Mouse (Mus musculus) layer of hippocampus, postnatal 25 days (tissue): Measurements from ENCODE around the gene Gm7247. TPM values are rescaled to one million over a fixed set of nuclear protein-coding genes. Genes with fewer than 3 reads are reported as not detected.
"Not testable (repeated sequence)": the region's sequence is repeated elsewhere in the genome, so short reads cannot be mapped to it uniquely, and the experiment has no call there.

Experiments used
- DNase-seq, 2 experiments: peaks; one replicate each; pipeline ENCODE4 v3.0.0; 2022; ENCODE audit warnings: mixed read lengths in 2 of 2, low spot score in 1 of 2; ENCODE audit errors: extremely low spot score in 1 of 2
- total RNA-seq, 2 experiments: library from RNA; stranded (reverse); gene quantifications; 2 replicates each; pipeline ENCODE4 v1.2.3; 2021

Gene Gm7247
- total RNA-seq, 2 experiments from 2014 or later: not detected

GRCm38 (mm10) chr14:51486111-51486510 is 124.6 kb downstream of the Gm7247 start:
- DNase-seq: no peak

DNA sequence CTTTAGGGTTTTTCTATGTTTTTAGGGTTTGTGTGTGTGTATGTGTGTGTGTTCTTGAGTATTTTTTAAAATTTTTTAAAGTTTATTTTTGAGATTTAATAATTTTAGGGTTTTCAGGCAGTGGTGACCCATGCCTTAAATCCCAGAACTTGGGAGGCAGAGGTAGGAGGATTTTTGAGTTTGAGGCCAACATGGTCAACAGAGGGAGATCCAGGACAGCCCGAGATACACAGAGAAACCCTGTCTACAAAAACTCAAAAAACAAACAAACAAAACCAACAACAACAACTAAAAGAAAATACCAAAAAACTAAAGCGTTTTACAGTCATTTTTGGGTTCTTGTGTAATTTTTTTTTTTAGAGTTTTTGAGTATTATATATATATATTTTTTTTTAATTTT is 134.2 kb downstream of the Gm7247 start:
- DNase-seq: no peak

GRCm38 (mm10) chr14:51496955-51497354 is 135.4 kb downstream of the Gm7247 start:
- DNase-seq: no peak

GRCm38 (mm10) chr14:51497958-51498357 is 136.4 kb downstream of the Gm7247 start:
- DNase-seq: no peak

- no peak for DNase-seq
Measured at GRCm38 (mm10) chr14:51499707-51500275, 138.2 kb downstream of the Gm7247 start.

GRCm38 (mm10) chr14:51500461-51500860 is 138.9 kb downstream of the Gm7247 start:
- DNase-seq: no peak

- DNase-seq: no peak
Measured at GRCm38 (mm10) chr14:51507416-51507815, 145.9 kb downstream of the Gm7247 start.

GRCm38 (mm10) chr14:51552490-51552889 is 190.9 kb downstream of the Gm7247 start, which contains the start of gene Gm5622:
Gm5622 (plus strand) TSS chr14:51552790.
- no peak for DNase-seq

DNA sequence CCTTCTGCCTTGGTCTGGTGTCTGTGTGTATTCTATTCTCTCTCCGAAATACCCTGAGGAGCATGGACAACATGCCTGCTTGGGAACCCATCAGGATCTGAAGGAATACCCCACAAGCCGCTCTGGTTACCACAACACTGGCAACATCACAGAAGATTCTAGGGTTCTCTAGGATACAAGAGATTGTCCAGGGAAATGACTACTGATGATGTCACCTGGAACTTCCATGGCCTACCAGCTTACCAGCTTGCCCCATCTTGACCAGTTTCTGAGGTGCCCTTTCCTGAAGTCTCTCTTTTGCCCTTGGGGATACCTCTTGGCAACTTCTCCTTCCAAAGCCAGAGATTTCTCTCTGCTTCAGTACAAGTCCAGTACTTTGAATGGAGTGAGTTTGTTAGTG is 212.4 kb downstream of the Gm7247 start, which contains the start of gene Gm17175:
TSS of gene Gm17175 (minus strand) at position 101 of the 400 bp plus-strand sequence.
- not testable (repeated sequence) for DNase-seq

DNA sequence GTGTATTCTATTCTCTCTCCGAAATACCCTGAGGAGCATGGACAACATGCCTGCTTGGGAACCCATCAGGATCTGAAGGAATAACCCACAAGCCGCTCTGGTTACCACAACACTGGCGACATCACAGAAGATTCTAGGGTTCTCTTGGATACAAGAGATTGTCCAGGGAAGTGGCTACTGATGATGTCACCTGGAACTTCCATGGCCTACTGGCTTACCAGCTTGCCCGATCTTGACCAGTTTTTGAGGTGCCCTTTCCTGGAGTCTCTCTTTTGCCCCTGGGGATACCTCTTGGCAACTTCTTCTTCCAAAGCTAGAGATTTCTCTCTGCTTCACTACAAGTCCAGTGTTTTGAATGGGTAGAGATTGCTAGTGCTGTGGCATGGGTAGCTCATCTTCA is 230.5 kb downstream of the Gm7247 start, which contains the start of gene Gm17174:
TSS of gene Gm17174 (minus strand) at position 101 of the 400 bp plus-strand sequence.
- DNase-seq: not testable (repeated sequence)

GRCm38 (mm10) chr14:51611210-51611609 is 249.7 kb downstream of the Gm7247 start, which contains the start of gene Gm17078:
Gm17078 (minus strand) TSS chr14:51611310.
- no peak for DNase-seq

Other genes starting within 250 kb of the Gm7247 start
- not detected for gene Eddm3b, start 247.3 kb upstream of the Gm7247 start, total RNA-seq
- gene Rnase6, start 237.8 kb upstream of the Gm7247 start, total RNA-seq: under 1 TPM in 1 of 2 experiments, not detected in 1; 0.25 TPM
- 1 to 10 TPM; 2.4 to 3.4 TPM for gene Rnase1, start 215.0 kb upstream of the Gm7247 start, total RNA-seq
- under 1 TPM in 1 of 2 experiments, not detected in 1; 0.37 TPM for gene Rnase2b, start 199.5 kb upstream of the Gm7247 start, total RNA-seq
- gene Ang2, start 162.6 kb upstream of the Gm7247 start, total RNA-seq: not detected
- gene Ear14, start 158.4 kb upstream of the Gm7247 start, total RNA-seq: not detected
- gene Rnase2a, start 105.6 kb upstream of the Gm7247 start, total RNA-seq: not detected
- not detected for gene Vmn2r88, start 49.1 kb downstream of the Gm7247 start, total RNA-seq
- not detected for gene Vmn2r89, start 90.1 kb downstream of the Gm7247 start, total RNA-seq
- gene Gm5622, start 191.0 kb downstream of the Gm7247 start, total RNA-seq: not detected
- not detected for gene Gm17175, start 212.3 kb downstream of the Gm7247 start, total RNA-seq
- not detected for gene Gm17174, start 230.4 kb downstream of the Gm7247 start, total RNA-seq
- not detected for gene Gm17078, start 249.6 kb downstream of the Gm7247 start, total RNA-seq